Mouse (Mus musculus) spleen, adult 2 months (tissue): ENCODE results near the gene Dixdc1.

ENCODE experiments used
- CTCF ChIP-seq: fragments of 200-500 bp; IDR thresholded peaks from 2 replicates; pipeline ENCODE4 v1.5.1; 2011; ENCODE audit warnings: mild to moderate bottlenecking, inconsistent platforms; ENCODE audit not compliant: insufficient read depth, insufficient read length, insufficient replicate concordance; ENCODE audit errors: extremely low read depth
- POLR2A ChIP-seq: fragments of 200-500 bp; IDR thresholded peaks from 2 replicates; pipeline ENCODE4 v1.6.1; 2011; ENCODE audit warnings: low read depth, low read length, inconsistent platforms

GRCm38 (mm10) chr9:50695153-50695552 lies 44.2 kb downstream of the Dixdc1 start:
- TF ChIP-seq POLR2A (no peak), CTCF (no peak)
